Mouse (Mus musculus) limb, embryonic 11.5 days (tissue): Measurements from ENCODE around the gene 1700001O22Rik. TPM values are rescaled to one million over a fixed set of nuclear protein-coding genes. Genes with fewer than 3 reads are reported as not detected.

Experiments
- ATAC-seq: fragments of 200-750 bp; cut with Nextera tagmentation; 2 replicates; pipeline ENCODE4 v1.8.0; 2017; ENCODE audit warnings: low read depth; ENCODE audit not compliant: insufficient number of reproducible peaks, low FRiP score, low TSS enrichment
- DNase-seq: peaks from one replicate; pipeline ENCODE4 v3.0.0-alpha.2; 2015; ENCODE audit warnings: low spot score
- H3K27ac ChIP-seq: fragments of 300-500 bp; sonication (generic); replicated peaks from 2 replicates; pipeline ENCODE4 v1.5.1; 2014; ENCODE audit warnings: low read depth, mild to moderate bottlenecking, low read length
- H3K27me3 ChIP-seq: fragments of 300-500 bp; sonication (generic); 2 replicates; pipeline ENCODE4 v1.6.1; 2014; ENCODE audit warnings: mild to moderate bottlenecking, low read length, mixed read lengths; ENCODE audit not compliant: control insufficient read depth, insufficient read depth
- H3K36me3 ChIP-seq: fragments of 300-500 bp; sonication (generic); 2 replicates; pipeline ENCODE4 v1.6.1; 2014; ENCODE audit warnings: mild to moderate bottlenecking, low read length, moderate library complexity, mixed read lengths; ENCODE audit not compliant: control insufficient read depth, insufficient read depth
- H3K4me1 ChIP-seq: fragments of 300-500 bp; sonication (generic); 2 replicates; pipeline ENCODE4 v1.6.1; 2014; ENCODE audit warnings: low read length, mixed read lengths; ENCODE audit not compliant: control insufficient read depth, insufficient read depth
- H3K4me2 ChIP-seq: fragments of 300-500 bp; sonication (generic); 2 replicates; pipeline ENCODE4 v1.6.1; 2014; ENCODE audit warnings: low read depth, mild to moderate bottlenecking, moderate library complexity; ENCODE audit not compliant: severe bottlenecking
- H3K4me3 ChIP-seq: fragments of 300-500 bp; sonication (generic); 2 replicates; pipeline ENCODE4 v1.5.1; 2014; ENCODE audit warnings: low read depth, low read length
- H3K9ac ChIP-seq: fragments of 300-500 bp; sonication (generic); 2 replicates; pipeline ENCODE4 v1.6.1; 2014; ENCODE audit warnings: mild to moderate bottlenecking, low read length
- H3K9me3 ChIP-seq: fragments of 300-500 bp; sonication (generic); 2 replicates; pipeline ENCODE4 v1.6.1; 2016; ENCODE audit warnings: low read length; ENCODE audit not compliant: control insufficient read depth
- WGBS: fragments of 180-500 bp; shearing (Covaris S2); extraction: QIAGEN DNeasy Blood & Tissue Kit; methylation state at CpG from one replicate; pipeline ENCODE4 v1.1.7; 2014; 5-methylcytosine and 5-hydroxymethylcytosine counted together
- polyA plus RNA-seq: library from polyadenylated mRNA; unstranded; fragments of >200 nt; fragmentation: Nextera tagmentation; extraction: Ambion mirVana; gene quantifications from 2 replicates; pipeline ENCODE4 v1.2.1, GENCODE M21; 2014

Gene 1700001O22Rik
- polyA plus RNA-seq, 1 experiment from 2014 or later = 3.9 TPM

- Histone ChIP-seq H3K27ac (peak within 1 kb of the TSS; percentile 56; the same call in 1 of the 2 replicates), H3K9ac (peak within 1 kb of the TSS; percentile 90), H3K9me3 (no peaks in the 10 kb centered on the region; the same call in 1 of the 2 replicates), H3K4me3 (peak within 1 kb of the TSS; percentile 78), H3K36me3 (0 out of 2 replicates have a peak, but pooled peaks cover 4% of the 10 kb centered on the region), H3K4me2 (peak within 1 kb of the TSS; percentile 95), H3K4me1 (peaks cover 12% of the 10 kb centered on the region; the same call in 1 of the 2 replicates), H3K27me3 (no peaks in the 10 kb centered on the region)
- DNase-seq (peak; percentile 100), ATAC-seq (peak; percentile 98)
- WGBS = under 1% methylated on average over 42 of the region's 44 CpGs
These were observed 4.3 kb upstream of the 1700001O22Rik start, which contains the start of gene Ntmt1 for GRCm38 (mm10) chr2:30807648-30808295. Ntmt1 (plus strand) TSS chr2:30807826.

GRCm38 (mm10) chr2:30807147-30807647, 3.7 kb upstream of the 1700001O22Rik start:
- no peak for ATAC-seq
- DNase-seq = no peak
- Histone ChIP-seq H3K9ac (peak overlapping the region; percentile 43; the same call in 1 of the 2 replicates), H3K4me2 (peak overlapping the region; percentile 95), H3K4me1 (peaks cover 12% of the 10 kb centered on the region; the same call in 1 of the 2 replicates), H3K27me3 (no peaks in the 10 kb centered on the region), H3K9me3 (no peaks in the 10 kb centered on the region; the same call in 1 of the 2 replicates), H3K4me3 (peak overlapping the region; percentile 78), H3K27ac (no peak overlapping the region), H3K36me3 (0 out of 2 replicates have a peak, but pooled peaks cover under 1% of the 10 kb centered on the region)
- 10% methylated on average over 28 of the region's 28 CpGs for WGBS

- Histone ChIP-seq H3K9ac (no peak overlapping the region), H3K4me2 (no peak overlapping the region), H3K36me3 (no peaks in the 10 kb centered on the region), H3K4me3 (no peak overlapping the region), H3K4me1 (peaks cover 18% of the 10 kb centered on the region), H3K27me3 (peaks cover 7% of the 10 kb centered on the region; the same call in 1 of the 2 replicates), H3K9me3 (no peaks in the 10 kb centered on the region; the same call in 1 of the 2 replicates), H3K27ac (no peak overlapping the region)
- 96% methylated on average over 2 of the region's 2 CpGs for WGBS
- ATAC-seq = no peak
- DNase-seq = no peak
These were observed 2.5 kb upstream of the 1700001O22Rik start for GRCm38 (mm10) chr2:30805983-30806382.

GRCm38 (mm10) chr2:30801067-30801852, 2.2 kb downstream of the 1700001O22Rik start:
- Histone ChIP-seq H3K27ac (no peak overlapping the region), H3K9me3 (no peaks in the 10 kb centered on the region), H3K27me3 (peaks cover 7% of the 10 kb centered on the region; the same call in 1 of the 2 replicates), H3K4me3 (peak overlapping the region; percentile 41), H3K4me2 (peak overlapping the region; percentile 98), H3K9ac (peak overlapping the region; percentile 67), H3K4me1 (peaks cover 15% of the 10 kb centered on the region), H3K36me3 (no peaks in the 10 kb centered on the region)
- under 1% methylated on average over 77 of the region's 77 CpGs for WGBS
- DNase-seq (peak; percentile 72), ATAC-seq (peak; percentile 11; the same call in 1 of the 2 replicates)

- H3K4me1 ChIP-seq = peaks cover 21% of the 10 kb centered on the region
- H3K36me3 ChIP-seq = no peaks in the 10 kb centered on the region
- H3K4me2 ChIP-seq = peak overlapping the region; percentile 98
- ATAC-seq = no peak
- peak overlapping the region; percentile 67; the same call in 1 of the 2 replicates for H3K9ac ChIP-seq
- 28% methylated on average over 7 of the region's 7 CpGs for WGBS
- peak overlapping the region; percentile 41 for H3K4me3 ChIP-seq
- H3K9me3 ChIP-seq = no peaks in the 10 kb centered on the region
- no peak overlapping the region for H3K27ac ChIP-seq
- DNase-seq = no peak
- H3K27me3 ChIP-seq = peaks cover 7% of the 10 kb centered on the region; the same call in 1 of the 2 replicates
These were observed 2.8 kb downstream of the 1700001O22Rik start for GRCm38 (mm10) chr2:30800671-30801066.

GRCm38 (mm10) chr2:30799456-30799855, 4.0 kb downstream of the 1700001O22Rik start:
- Histone ChIP-seq H3K4me3 (no peak overlapping the region), H3K27me3 (peaks cover 7% of the 10 kb centered on the region; the same call in 1 of the 2 replicates), H3K27ac (no peak overlapping the region), H3K9me3 (no peaks in the 10 kb centered on the region), H3K4me2 (no peak overlapping the region), H3K9ac (no peak overlapping the region), H3K4me1 (peaks cover 29% of the 10 kb centered on the region), H3K36me3 (no peaks in the 10 kb centered on the region)
- WGBS = 79% methylated on average over 3 of the region's 3 CpGs
- ATAC-seq (no peak), DNase-seq (no peak)

GRCm38 (mm10) chr2:30796382-30796781, 7.1 kb downstream of the 1700001O22Rik start:
- Histone ChIP-seq H3K4me1 (peaks cover 27% of the 10 kb centered on the region), H3K4me3 (no peak overlapping the region), H3K36me3 (no peaks in the 10 kb centered on the region), H3K27ac (peak overlapping the region; percentile 64; the same call in 1 of the 2 replicates), H3K9me3 (no peaks in the 10 kb centered on the region), H3K27me3 (peaks cover under 1% of the 10 kb centered on the region; the same call in 1 of the 2 replicates), H3K4me2 (peak overlapping the region; percentile 45), H3K9ac (peak overlapping the region; percentile 34; the same call in 1 of the 2 replicates)
- WGBS = 5% methylated on average over 11 of the region's 11 CpGs
- ATAC-seq (peak; percentile 69), DNase-seq (peak; percentile 88)

GRCm38 (mm10) chr2:30795889-30796275, 7.6 kb downstream of the 1700001O22Rik start:
- Histone ChIP-seq H3K27me3 (no peaks in the 10 kb centered on the region), H3K9ac (peak overlapping the region; percentile 34; the same call in 1 of the 2 replicates), H3K4me2 (peak overlapping the region; percentile 45), H3K36me3 (no peaks in the 10 kb centered on the region), H3K4me3 (0 out of 2 replicates have a peak overlapping the region, but pooled peaks have one; percentile 1), H3K9me3 (no peaks in the 10 kb centered on the region), H3K27ac (peak overlapping the region; percentile 64; the same call in 1 of the 2 replicates), H3K4me1 (peaks cover 26% of the 10 kb centered on the region)
- ATAC-seq = no peak
- no peak for DNase-seq
- 45% methylated on average over 5 of the region's 5 CpGs for WGBS
